Mouse (Mus musculus) cerebellum, postnatal 25 days (tissue): Measurements from ENCODE around the gene Psg20.
"Not testable (repeated sequence)": the region's sequence is repeated elsewhere in the genome, so short reads cannot be mapped to it uniquely, and the experiment has no call there.

ENCODE experiments used
- DNase-seq, 2 experiments: peaks; one replicate each; pipeline ENCODE4 v3.0.0; 2021; ENCODE audit warnings: mixed read lengths in 2 of 2

Psg20 gene

DNA sequence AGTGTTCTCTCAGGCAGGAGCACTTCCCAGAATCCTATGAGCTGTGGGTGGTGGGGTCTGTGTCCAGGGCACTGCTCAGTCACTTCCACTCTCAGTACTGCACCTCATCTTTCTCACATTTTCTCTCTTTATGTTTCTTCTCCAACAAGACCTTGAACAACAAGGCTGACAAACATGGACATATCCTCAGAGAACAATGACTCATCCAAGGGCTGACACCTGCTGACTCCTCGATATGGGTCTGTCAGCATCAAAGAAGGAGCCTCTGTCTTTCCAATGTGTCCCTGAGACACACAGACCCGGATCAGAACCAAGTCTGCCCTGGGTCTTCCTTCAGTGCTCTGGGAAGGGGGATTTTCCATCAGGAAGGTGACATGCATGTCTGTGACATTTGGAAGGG lies at the start of gene Psg20:
Psg20 (minus strand) TSS at position 101 of the 400 bp plus-strand sequence.
- no peak for DNase-seq

DNA sequence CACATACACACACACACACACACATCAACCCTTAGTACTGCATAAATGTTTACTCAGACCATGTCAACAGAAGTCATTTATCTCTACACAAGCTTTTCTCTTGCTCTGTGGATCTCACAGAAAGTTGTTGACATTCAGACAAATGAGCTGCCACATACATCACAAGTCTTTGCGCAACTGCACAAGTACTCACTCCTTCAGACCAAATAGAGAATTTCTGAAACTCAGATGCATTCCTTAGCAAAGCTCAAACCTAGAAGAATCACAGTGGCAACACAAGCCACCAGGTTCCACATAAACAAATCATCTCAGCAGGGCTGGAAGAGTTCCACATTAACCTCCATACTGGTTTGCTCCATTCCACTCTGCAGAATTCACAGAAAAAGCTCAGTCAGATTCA lies 48.5 kb upstream of the Psg20 start:
- no peak for DNase-seq

DNA sequence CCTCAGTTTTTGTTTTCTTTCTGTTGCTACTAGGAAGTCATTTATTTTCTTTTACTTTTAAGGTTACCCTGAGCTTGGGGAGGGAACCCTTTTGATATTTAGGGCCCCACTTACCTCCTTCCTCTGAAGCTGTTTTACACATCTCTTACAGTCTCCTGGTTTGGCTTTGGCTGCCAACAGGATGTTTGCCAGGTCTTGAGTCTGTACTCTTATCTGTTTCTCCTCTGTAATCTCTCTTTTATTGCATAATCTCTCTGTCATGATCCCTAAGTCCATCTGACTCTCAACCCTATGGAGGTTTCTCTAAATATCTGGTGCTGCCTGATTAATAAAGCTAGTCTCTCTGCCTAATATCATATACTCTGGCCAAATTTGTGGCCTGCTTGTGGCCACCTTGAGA lies 47.1 kb upstream of the Psg20 start:
- DNase-seq, result no peak

DNA sequence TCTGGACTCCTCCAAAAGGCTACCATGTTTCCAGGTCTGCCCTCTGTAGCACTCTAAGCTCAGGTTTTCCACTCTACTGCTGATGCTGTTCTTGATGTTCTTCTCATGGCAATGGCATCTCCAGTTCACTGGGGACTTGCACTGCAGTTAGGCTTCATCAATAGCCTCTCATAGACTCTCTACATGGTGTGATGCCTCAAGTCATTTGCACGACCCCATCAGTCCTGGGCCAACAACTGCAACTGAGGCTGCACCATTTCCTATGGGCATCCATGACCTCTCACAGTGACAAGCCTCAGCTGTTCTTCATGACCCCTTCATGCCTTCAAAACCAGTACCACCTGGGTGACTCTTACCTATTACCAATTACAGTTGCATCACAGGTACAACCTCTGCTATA lies 42.4 kb upstream of the Psg20 start:
- DNase-seq, result no peak

DNA sequence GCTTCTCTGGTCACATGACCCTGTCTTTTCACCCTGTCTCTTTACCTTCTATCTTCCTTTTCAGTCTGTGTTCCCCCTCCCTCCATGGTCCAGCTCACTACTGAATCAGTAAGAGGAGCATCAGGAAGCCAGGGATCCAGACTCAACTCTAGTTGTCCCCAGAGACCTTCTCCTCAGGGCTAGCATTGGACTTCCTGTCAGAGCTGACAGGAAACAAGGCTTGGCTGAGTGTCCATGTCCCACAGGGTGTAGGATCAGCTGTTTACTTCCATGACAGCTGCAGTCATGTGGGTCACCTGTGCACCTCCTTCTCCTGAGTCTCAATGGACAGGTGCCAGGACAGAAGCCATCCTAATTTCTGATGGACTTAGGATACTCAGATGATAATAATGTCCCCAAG lies 39.9 kb upstream of the Psg20 start:
- DNase-seq, result not testable (repeated sequence)

DNA sequence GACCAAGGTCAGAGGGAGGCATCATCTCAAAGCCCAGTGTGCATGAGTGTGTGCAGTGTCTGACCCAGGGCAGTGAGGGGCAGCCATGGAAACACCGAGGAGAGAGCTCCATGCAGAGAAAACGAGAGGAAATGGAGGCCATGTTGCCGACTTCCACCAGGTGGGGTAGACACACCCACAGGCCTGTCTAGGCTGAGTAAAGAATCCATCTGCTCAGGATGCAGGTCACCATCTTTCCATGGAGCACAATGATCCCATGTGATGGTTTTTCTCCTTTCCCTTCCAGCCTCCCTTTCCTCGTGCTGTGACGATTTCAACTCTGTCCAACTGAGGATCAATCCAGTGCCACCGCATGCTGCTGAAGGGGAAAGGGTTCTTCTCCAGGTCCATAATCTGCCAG lies 38.0 kb upstream of the Psg20 start:
- DNase-seq, result no peak

DNA sequence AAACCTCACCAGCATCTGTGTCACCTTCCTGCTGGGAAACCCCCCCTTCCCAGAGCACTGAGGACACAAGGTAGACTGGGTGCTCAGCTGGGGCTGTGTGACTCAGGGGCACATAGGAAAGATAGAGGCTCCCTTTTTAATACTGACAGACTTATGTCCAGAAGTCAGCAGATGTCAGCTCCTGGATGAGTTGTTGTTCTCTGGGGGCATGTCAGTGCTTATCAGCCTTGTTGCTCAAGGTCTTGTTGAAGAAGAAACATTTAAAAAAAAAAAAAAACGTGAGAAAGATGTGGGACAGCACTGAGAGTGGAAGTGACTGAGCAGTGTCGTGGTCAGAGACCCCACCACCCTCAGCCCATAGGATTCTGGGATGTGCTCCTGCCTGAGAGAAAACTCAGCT lies 31.8 kb upstream of the Psg20 start, which contains the start of gene Psg22:
Psg22 (plus strand) TSS at position 301 of the 400 bp plus-strand sequence.
- DNase-seq, result no peak

DNA sequence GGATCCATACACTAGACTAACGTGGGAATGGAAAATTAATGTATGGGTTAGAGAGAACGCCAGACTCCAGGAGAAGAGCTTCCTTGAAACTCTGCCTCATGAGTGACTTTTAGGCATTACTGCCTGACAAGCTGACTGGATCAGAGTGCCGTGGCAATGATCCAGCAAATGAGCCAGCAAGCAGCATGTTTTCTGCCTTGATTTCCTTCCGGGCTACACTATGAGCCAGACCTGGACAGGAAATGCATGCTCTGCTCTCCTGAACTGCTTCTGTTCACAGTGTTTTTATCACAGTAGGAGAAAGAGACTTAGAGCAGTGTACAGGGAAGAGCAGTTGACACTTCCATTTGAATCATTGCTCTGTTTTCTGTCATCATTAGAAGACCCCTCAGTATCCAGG lies 29.6 kb upstream of the Psg20 start:
- no peak for DNase-seq

DNA sequence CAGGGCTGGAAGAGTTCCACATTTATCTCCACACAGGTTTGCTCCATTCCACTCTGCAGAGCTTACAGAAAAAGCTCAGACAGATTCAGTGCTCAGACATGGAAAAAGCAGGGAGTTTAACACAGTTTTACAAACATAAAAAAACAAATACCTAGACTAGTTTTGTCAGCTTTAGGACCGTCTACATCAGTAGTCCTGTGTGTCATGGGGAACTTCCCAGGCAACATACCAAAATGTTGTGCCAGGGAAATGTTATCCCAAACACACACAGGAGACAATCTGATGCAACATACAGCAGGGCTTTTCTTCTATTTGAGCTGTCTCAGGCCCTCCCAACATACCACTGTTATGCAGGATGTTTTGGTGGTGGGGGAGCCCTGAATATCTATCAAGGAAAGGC lies 24.9 kb upstream of the Psg20 start:
- DNase-seq, result no peak

DNA sequence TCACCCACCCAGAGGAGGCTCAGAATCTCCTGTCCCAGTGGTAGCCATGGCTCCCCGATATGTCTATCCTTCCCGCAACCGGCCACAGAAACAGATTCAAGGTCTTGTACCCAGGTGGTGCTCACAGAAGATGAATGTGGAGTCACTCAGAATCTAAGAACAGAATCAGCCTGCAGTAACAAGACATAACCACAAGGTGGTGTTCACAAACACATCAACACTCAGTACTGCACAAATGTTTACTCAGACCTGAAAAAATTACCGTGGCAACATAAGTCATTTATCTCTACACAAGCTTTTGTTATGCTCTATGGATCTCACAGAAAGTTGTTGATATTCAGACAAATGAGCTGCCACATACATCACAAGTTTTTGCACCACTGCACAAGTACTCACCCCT lies 24.3 kb upstream of the Psg20 start:
- DNase-seq, result not testable (repeated sequence)

DNA sequence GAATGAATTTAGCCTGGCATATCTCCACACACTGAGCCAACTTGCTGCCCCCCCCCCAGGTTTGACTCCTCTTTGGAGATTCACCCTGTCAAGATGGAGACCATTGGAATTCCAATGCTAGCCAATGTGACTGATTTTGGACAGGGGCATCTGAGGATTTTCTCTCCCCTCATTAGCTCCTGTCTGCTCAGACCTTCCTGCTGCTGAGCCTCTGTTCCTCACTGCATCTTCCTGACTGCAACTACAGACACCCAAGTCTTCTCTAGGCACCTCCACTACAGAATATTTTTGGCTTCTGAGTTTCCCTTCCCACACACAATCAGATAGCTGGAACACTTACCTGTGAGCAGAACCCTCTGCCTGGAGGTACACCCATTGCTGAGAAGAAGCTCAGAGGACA lies 399 bp downstream of the Psg20 start:
- no peak for DNase-seq

DNA sequence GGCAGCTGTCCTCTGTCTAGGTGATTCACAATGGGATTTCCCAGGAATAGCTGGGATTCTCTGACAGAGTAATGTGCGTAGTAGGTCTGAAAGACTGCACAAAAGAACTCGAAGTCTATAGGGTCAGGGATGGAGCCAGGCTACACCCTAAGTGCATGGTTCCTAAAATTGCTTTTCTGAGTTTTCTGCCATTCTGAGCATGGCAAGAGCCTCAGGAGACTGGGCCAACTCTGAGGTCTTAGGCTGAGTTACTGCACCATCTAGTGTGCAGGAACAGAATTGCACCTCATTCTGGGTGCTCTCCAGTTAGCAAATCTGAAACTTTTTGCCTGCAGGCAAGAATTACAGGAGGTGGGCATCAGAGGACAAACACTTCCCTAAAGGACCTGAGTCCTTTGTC lies 6.2 kb downstream of the Psg20 start:
- peak; percentile 54 to 70 for DNase-seq

DNA sequence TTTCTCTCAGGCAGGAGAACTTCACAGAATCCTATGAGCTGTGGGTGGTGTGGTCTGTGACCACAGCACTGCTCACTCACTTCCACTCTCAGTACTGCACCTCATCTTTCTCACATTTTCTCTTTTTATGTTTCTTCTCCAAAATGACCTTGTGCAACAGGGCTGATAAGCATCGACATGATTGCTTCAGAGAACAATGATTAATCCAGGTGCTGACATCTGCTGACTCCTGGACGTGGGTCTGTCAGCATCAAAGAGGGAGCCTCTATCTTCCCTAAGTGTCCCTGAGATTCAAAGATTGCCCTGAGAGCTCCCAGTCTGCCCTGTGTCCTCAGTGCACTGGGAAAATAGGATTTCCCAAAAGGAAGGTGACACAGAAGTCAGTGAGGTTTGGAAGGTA lies 29.4 kb downstream of the Psg20 start, which contains the start of gene Psg21:
Psg21 (minus strand) TSS at position 101 of the 400 bp plus-strand sequence.
- DNase-seq, result not testable (repeated sequence)

DNA sequence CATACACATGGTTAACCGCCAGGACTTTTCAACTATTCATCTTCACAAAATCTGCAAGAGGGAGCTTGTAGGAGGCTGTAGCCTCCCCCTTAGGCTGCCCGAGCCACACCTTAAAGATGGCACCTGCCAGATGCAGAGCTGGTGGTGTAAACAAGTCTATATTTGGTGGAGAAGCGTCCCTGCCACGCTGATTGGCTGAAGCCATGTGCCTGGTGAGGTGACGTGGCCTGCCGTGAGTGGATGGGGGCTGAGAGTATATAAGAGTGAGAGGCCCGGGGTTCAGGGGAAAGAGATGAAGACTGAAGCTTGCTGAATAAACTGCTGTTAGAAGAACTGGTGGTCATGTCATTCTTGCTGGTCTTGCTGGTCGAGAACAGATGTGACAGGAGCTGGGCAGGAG lies 59.1 kb downstream of the Psg20 start:
- not testable (repeated sequence) for DNase-seq
